Mouse (Mus musculus) liver, embryonic 15.5 days (tissue): ENCODE measurements around the gene Trpm1. TPM values are rescaled to one million over a fixed set of nuclear protein-coding genes. Genes with fewer than 3 reads are reported as not detected.

Experiments
- ATAC-seq: fragments of 200-750 bp; cut with Nextera tagmentation; 2 replicates; pipeline ENCODE4 v1.8.0; 2017; ENCODE audit warnings: moderate number of reproducible peaks, mild to moderate bottlenecking, moderate library complexity; ENCODE audit not compliant: insufficient read depth
- H3K27ac ChIP-seq: fragments of 300-500 bp; sonication (generic); replicated peaks from 2 replicates; pipeline ENCODE4 v1.5.1; 2015; ENCODE audit warnings: mild to moderate bottlenecking, inconsistent platforms
- H3K27me3 ChIP-seq: fragments of 300-500 bp; sonication (generic); 2 replicates; pipeline ENCODE4 v1.6.1; 2015; ENCODE audit warnings: mild to moderate bottlenecking, inconsistent platforms
- H3K36me3 ChIP-seq: fragments of 300-500 bp; sonication (generic); replicated peaks from 2 replicates; pipeline ENCODE4 v1.6.1; 2015; ENCODE audit warnings: moderate library complexity, mild to moderate bottlenecking, inconsistent platforms
- H3K4me1 ChIP-seq: fragments of 300-500 bp; sonication (generic); replicated peaks from 2 replicates; pipeline ENCODE4 v1.6.1; 2015; ENCODE audit warnings: inconsistent platforms
- H3K4me2 ChIP-seq: fragments of 300-500 bp; sonication (generic); 2 replicates; pipeline ENCODE4 v1.6.1; 2015; ENCODE audit warnings: moderate library complexity, mild to moderate bottlenecking, inconsistent platforms
- H3K4me3 ChIP-seq: fragments of 300-500 bp; sonication (generic); replicated peaks from 2 replicates; pipeline ENCODE4 v1.5.1; 2015; ENCODE audit warnings: mild to moderate bottlenecking, inconsistent platforms
- H3K9ac ChIP-seq: fragments of 300-500 bp; sonication (generic); 2 replicates; pipeline ENCODE4 v1.6.1; 2015; ENCODE audit warnings: moderate library complexity, mild to moderate bottlenecking, inconsistent platforms
- H3K9me3 ChIP-seq: fragments of 300-500 bp; sonication (generic); replicated peaks from 2 replicates; pipeline ENCODE4 v1.6.1; 2016; ENCODE audit warnings: inconsistent platforms
- WGBS: fragments of 180-500 bp; shearing (Covaris S2); methylation state at CpG from one replicate; pipeline ENCODE4 v1.1.7; 2015; ENCODE audit warnings: mixed read lengths; ENCODE audit not compliant: insufficient replicate concordance; 5-methylcytosine and 5-hydroxymethylcytosine counted together
- microRNA counts: library from miRNA; unstranded; fragments of <30 nt; microRNA quantifications from one replicate; lab custom pipeline; 2016
- microRNA-seq: library from miRNA; unstranded; fragments of <30 nt; microRNA quantifications from one replicate; pipeline ENCODE4, GENCODE M21; 2016
- polyA plus RNA-seq: library from polyadenylated mRNA; unstranded; fragments of >200 nt; fragmentation: Nextera tagmentation; extraction: Ambion mirVana; gene quantifications from 2 replicates; pipeline ENCODE4 v1.2.1, GENCODE M21; 2015

Gene Trpm1
- polyA plus RNA-seq, 1 experiment from 2014 or later: not detected

- H3K9ac ChIP-seq: no peak overlapping the region
- H3K4me1 ChIP-seq: peaks cover 15% of the 10 kb centered on the region
- no peak for ATAC-seq
- no peak overlapping the region for H3K4me3 ChIP-seq
- H3K36me3 ChIP-seq: no peaks in the 10 kb centered on the region
- H3K27ac ChIP-seq: no peak overlapping the region
- 81% methylated on average over 10 of the region's 10 CpGs for WGBS
- no peak overlapping the region for H3K4me2 ChIP-seq
- no peaks in the 10 kb centered on the region for H3K9me3 ChIP-seq
- H3K27me3 ChIP-seq: peaks cover 3% of the 10 kb centered on the region
These were observed 138.1 kb downstream of the Trpm1 start for GRCm38 (mm10) chr7:64291722-64292121.

- Histone ChIP-seq H3K4me3 (no peak overlapping the region), H3K4me1 (no peaks in the 10 kb centered on the region; the same call in 1 of the 2 replicates), H3K27ac (no peak overlapping the region), H3K4me2 (no peak overlapping the region), H3K9ac (no peak overlapping the region), H3K36me3 (no peaks in the 10 kb centered on the region), H3K9me3 (no peaks in the 10 kb centered on the region), H3K27me3 (no peaks in the 10 kb centered on the region)
- WGBS: 74% methylated on average over 5 of the region's 5 CpGs
- no peak for ATAC-seq
These were observed 142.8 kb downstream of the Trpm1 start for GRCm38 (mm10) chr7:64296286-64297010.

GRCm38 (mm10) chr7:64310241-64310640, 156.6 kb downstream of the Trpm1 start:
- no peak overlapping the region for H3K9ac ChIP-seq
- no peak overlapping the region for H3K4me3 ChIP-seq
- H3K9me3 ChIP-seq: no peaks in the 10 kb centered on the region
- no peaks in the 10 kb centered on the region for H3K27me3 ChIP-seq
- ATAC-seq: no peak
- H3K27ac ChIP-seq: no peak overlapping the region
- H3K4me2 ChIP-seq: no peak overlapping the region
- H3K4me1 ChIP-seq: no peaks in the 10 kb centered on the region
- WGBS: 73% methylated on average over 7 of the region's 7 CpGs
- 0 out of 2 replicates have a peak, but pooled peaks cover 4% of the 10 kb centered on the region for H3K36me3 ChIP-seq

GRCm38 (mm10) chr7:64310756-64311155, 157.1 kb downstream of the Trpm1 start:
- Histone ChIP-seq H3K27ac (no peak overlapping the region), H3K4me2 (no peak overlapping the region), H3K9me3 (no peaks in the 10 kb centered on the region), H3K27me3 (no peaks in the 10 kb centered on the region), H3K36me3 (0 out of 2 replicates have a peak, but pooled peaks cover 4% of the 10 kb centered on the region), H3K4me1 (no peaks in the 10 kb centered on the region), H3K4me3 (no peak overlapping the region), H3K9ac (no peak overlapping the region)
- WGBS: 55% methylated on average over 2 of the region's 2 CpGs
- no peak for ATAC-seq

GRCm38 (mm10) chr7:64312811-64313210, 159.2 kb downstream of the Trpm1 start:
- Histone ChIP-seq H3K4me1 (no peaks in the 10 kb centered on the region), H3K36me3 (0 out of 2 replicates have a peak, but pooled peaks cover 4% of the 10 kb centered on the region), H3K27ac (no peak overlapping the region), H3K9ac (no peak overlapping the region), H3K9me3 (no peaks in the 10 kb centered on the region), H3K4me2 (no peak overlapping the region), H3K27me3 (no peaks in the 10 kb centered on the region), H3K4me3 (no peak overlapping the region)
- no peak for ATAC-seq
- WGBS: 68% methylated on average over 7 of the region's 7 CpGs

MicroRNAs encoded within 50 kb of the gene (microRNA counts, 519-probe panel; counts per million panel counts)
- microRNA mmu-miR-211 (lab: Ali Mortazavi, UCI): not detected

Small RNA genes lying within 50 kb of the gene (microRNA-seq; reads per million reads assigned to microRNA genes)
- gene Mir211 (0.76 reads per million), gene Mir6416 (not detected)

Other genes with a start within 250 kb of the Trpm1 start
- gene E030018B13Rik, start 237.0 kb upstream of the Trpm1 start, polyA plus RNA-seq: not detected in 2 replicates
- gene Klf13, start 214.9 kb upstream of the Trpm1 start, polyA plus RNA-seq: 15.3 and 15.6 TPM in 2 replicates
- 3.0 and 3.7 TPM in 2 replicates for gene Mtmr10, start 133.8 kb downstream of the Trpm1 start, polyA plus RNA-seq
- 1.2 and 1.5 TPM in 2 replicates for gene Fan1, start 220.3 kb downstream of the Trpm1 start, polyA plus RNA-seq
- 17.9 and 21.1 TPM in 2 replicates for gene Mphosph10, start 238.4 kb downstream of the Trpm1 start, polyA plus RNA-seq
- 38.2 and 45.5 TPM in 2 replicates for gene Mcee, start 238.8 kb downstream of the Trpm1 start, polyA plus RNA-seq